Mouse (Mus musculus) liver, adult 2 months (tissue): ENCODE measurements around the gene Stx3.

Experiments
- CTCF ChIP-seq: fragments of 200-500 bp; IDR thresholded peaks from 2 replicates; pipeline ENCODE4 v1.5.1; 2011; ENCODE audit warnings: low read depth, low read length, control low read depth
- POLR2A ChIP-seq: fragments of 200-500 bp; IDR thresholded peaks from 2 replicates; pipeline ENCODE4 v1.6.1; 2011; ENCODE audit warnings: low read length, control low read depth; ENCODE audit not compliant: insufficient read depth; ENCODE audit errors: extremely low read depth

DNA sequence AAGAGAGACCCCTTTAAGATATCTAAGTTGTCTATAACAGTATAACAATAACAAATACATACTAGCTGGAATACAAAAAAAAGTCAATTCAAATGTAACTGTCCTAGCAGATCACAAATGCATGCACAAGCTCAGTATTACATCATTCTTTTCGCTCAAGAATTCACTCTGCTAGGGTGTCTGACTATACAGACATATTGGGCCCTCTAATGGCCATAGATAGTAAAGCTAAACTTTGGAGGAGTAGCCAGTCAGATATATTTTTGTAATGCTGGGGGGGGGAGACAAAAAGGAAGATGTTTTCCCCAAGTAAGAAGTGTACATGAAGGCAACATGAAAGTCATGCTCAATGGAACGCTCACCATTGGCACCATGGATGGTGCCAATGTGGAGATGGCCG lies 54.1 kb downstream of the Stx3 start:
- TF ChIP-seq CTCF = no peak
- TF ChIP-seq POLR2A = no peak
